Mouse (Mus musculus): ENCODE measurements around the gene Cd99l2.
"Not testable (repeated sequence)": the region's sequence is repeated elsewhere in the genome, so short reads cannot be mapped to it uniquely, and the experiment has no call there.

The Cd99l2 gene

DNA sequence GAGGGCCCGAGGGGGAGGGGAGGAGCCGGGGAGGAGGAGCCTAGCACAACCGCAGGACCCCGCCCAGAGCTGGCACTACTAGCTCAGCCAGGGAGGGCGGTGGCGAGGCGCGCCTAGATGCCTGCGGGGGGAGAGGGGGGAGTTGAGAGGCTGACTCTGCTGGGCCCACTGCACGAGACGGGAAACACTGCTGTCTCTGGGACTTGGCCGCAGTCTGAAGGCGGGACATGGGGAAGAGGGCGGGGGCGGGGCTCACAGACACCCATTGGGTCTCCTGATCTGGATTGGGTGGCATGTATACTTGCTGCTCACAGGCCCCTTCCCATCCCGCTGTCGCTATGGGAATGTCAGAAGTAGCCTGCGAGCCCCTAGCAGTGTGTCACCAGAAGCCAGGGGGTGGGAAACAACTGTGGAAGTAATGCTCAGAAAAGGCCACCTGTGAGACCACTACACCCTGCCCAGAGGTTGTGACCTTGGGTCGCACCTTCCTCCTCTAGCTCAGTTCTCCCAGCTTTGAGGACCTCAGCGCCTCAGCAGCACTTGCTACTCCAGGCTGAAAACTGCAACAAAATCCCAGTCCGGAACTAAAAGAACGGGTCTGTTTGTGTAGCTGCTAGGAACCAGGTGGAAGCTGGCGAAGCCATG, at the start of gene Cd99l2:
Gene Cd99l2 (minus strand): TSS at position 216 of the 645 bp plus-strand sequence.
- DNase-seq = peak; percentile 74 to 82

DNA sequence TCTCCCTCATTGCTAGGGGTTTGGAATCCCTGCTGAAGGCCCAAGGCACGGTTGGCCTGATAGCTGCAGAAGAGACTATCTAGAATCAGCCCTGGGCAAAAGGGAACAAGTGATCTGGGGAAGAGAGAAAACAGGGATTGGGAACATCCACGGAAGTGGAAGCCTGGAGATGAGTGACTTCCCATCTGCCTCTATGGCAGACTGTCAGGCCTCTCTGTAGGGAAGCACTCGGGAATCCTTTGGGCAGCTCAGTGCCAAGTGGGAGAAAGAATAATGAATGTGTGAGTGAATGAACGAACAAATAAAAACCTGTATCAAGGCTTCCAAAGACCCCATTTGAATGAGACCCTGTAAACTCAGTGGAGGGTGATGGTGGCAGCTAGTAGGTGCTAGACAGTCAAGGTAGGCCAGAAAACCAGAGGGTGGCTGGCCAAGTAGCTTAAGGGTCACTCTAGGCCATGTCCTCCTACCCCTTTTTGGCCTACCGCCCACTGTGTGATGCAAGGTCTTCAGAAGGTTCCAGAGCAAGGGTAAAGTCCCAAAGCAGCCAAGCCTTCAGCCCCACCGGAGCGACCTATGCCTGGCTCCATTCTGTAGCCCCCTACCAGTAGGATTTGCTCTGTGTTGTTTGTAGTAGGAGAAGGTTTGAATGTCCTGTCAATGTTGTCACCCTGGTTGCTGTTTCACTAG, 48.3 kb upstream of the Cd99l2 start:
- DNase-seq = peak; percentile 9 to 11

GRCm38 (mm10) chrX:71537791-71538190, 45.1 kb upstream of the Cd99l2 start:
- no peak for DNase-seq

DNA sequence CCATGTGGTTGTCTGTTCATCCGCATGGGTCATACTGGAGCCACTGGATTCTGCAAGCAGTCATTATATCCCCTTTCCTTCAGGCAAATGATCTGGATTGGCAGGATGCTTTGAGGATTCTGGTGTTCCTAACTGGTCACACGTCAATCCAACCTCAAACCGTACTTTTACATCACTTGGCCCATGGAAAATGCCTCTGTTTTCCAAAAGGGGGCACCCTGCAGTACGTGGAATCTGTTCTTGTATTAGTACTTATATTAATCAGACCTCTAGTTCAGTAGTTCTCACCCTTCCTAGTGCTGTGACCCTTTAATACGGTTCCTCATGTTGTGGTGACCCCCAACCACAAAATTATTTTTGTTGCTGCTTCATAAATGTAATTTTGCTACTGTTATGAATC, 41.5 kb upstream of the Cd99l2 start:
- no peak for DNase-seq

DNA sequence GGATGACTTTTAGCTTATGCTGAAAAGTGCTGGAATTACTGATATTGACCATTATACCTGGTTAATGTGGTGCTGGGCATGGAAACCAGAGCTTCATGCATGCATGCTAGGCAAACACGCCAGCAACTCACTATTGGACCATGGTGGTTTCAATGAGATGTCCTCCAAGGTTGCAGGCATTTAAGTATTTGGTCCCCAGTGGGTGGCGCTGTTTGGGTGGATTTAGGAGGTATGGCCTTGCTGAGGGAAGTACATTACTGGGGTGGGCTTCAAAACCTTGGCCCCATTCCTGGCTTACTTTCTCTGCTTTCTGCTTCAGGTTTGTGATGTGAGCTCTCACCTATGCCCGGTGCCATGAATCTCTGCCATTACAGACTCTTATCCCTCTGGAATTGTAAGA, 40.0 kb upstream of the Cd99l2 start:
- no peak for DNase-seq

DNA sequence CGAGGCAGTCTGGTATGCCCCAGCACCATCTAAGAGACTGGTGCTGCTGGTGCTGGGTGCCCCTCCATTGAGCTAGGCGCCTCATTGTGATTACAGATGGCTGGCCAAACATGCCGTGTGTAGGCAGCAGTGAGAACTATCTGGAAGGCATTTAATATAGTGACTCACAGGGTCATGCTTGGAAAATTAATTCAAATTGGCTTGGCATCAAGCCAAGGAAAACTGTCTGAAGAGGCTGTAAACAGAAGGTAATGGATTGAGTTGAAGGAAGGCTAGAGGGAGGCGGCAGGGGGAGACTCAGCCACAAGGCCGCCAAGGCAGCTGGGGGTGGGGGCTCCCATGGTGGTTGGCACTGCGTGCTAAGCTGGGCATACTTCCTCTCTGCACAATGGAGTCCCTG, 36.0 kb upstream of the Cd99l2 start:
- no peak for DNase-seq

GRCm38 (mm10) chrX:71528150-71528549, 35.5 kb upstream of the Cd99l2 start:
- DNase-seq = no peak

DNA sequence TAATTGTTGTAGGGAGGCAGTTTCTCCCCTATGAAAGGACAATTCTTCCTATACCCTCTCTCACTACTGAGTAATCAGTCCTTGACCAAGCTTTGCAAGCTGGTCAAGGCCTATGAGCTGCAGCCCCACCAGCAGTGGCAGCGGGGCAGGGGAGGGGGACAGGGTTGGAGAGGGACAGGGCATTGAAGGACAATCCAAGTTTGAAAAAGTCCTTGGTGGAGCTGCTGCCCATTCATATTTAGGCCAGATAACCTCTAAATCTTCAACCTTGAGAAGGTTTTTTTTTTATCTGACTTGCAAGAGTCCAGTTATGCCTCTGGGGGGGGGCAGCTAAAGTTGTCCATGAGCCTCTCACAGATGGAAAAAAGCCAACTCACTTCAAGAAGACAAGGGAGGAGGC, 34.8 kb upstream of the Cd99l2 start:
- DNase-seq = no peak

- DNase-seq = no peak
These were observed 33.1 kb upstream of the Cd99l2 start for GRCm38 (mm10) chrX:71525593-71526299.

- DNase-seq = no peak
These were observed 31.7 kb upstream of the Cd99l2 start for GRCm38 (mm10) chrX:71524310-71524709.

GRCm38 (mm10) chrX:71522889-71523288, 30.2 kb upstream of the Cd99l2 start:
- DNase-seq = no peak

- DNase-seq = no peak
These were observed 26.6 kb upstream of the Cd99l2 start for GRCm38 (mm10) chrX:71519252-71519651.

DNA sequence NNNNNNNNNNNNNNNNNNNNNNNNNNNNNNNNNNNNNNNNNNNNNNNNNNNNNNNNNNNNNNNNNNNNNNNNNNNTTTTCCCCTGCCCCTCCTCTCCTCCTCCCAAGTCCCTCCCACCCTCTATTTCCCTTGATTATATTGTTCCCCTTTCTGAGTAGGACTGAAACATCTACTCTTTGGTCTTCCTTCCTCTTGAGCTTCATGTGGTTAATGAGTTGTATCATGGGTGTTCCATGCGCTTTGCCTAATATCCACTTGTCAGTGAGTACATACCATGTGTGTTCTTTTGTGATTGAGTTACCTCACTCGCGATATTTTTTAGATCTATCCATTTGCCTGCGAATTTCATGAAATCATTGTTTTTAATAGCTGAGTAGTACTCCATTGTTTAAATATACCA, 13.9 kb upstream of the Cd99l2 start:
- DNase-seq = not testable (repeated sequence)

GRCm38 (mm10) chrX:71493279-71493656, 619 bp upstream of the Cd99l2 start:
- peak; percentile 18 to 41 for DNase-seq

GRCm38 (mm10) chrX:71491931-71492633, 567 bp downstream of the Cd99l2 start:
- DNase-seq = peak; percentile 4 to 8

DNA sequence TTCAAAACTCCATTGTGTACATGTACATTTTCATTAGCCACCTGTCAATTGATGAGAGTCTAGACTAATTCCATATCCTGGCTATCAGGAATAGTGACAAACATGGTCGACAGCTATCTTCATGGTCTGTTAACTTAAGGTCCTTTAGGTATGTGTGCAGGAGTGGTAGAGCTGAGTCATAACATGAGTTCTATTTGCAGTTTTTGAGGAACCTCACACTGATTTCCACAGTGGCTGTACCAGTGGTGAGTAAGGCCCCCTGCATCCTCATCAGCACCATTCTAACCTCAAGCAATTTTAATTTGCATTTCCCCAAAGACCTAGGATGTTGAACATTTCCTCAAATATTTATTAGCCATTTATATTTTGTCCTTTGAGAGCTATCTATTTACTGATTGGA, 3.3 kb downstream of the Cd99l2 start:
- DNase-seq = no peak

GRCm38 (mm10) chrX:71482244-71482643, 10.4 kb downstream of the Cd99l2 start:
- DNase-seq = no peak

- no peak for DNase-seq
These were observed 16.7 kb downstream of the Cd99l2 start for GRCm38 (mm10) chrX:71475992-71476391.

DNA sequence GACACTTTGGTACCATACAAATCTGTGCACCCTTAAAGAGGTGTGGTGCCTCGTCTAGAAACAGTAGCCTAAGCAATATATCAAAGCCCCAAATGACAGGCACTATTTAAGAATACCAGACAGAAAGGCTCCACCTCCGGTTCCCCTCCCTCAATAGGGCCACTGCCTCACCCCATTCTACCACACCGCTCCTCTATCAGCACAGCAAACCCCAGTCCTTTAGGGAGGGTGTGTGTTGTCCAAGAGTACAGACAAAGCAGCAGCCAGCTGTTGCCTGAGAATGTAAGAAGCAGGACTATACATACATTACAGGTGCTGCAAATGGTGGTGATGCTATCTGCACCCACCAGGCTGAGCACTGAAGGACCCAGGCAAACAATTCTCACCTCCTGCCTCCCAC, 17.2 kb downstream of the Cd99l2 start:
- DNase-seq = no peak

DNA sequence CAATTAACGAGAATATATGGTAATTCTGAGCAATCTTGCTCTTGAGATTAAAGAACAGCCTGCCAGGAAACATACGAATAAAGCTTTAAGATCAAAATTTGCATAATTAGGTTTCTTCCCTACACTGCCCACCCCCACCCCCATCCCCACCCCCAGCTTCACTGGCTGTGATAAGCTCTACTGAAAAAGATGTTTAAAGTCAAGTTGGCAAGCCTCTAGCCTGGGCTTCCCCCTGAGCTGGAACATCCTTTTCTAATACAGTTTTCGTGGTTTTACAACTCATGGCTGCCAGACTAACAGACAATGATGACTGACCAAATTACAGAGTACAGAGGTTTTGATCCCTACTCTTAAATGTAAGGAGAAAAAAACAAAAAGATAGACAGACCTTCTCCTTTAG, 17.6 kb downstream of the Cd99l2 start:
- DNase-seq = no peak

GRCm38 (mm10) chrX:71474296-71474956, 18.2 kb downstream of the Cd99l2 start:
- DNase-seq = no peak

- DNase-seq = no peak
These were observed 23.9 kb downstream of the Cd99l2 start for GRCm38 (mm10) chrX:71468639-71469295.
